Mouse (Mus musculus) hindbrain, embryonic 16.5 days (tissue): ENCODE data around the gene Yipf3. TPM values are rescaled to one million over a fixed set of nuclear protein-coding genes. Genes with fewer than 3 reads are reported as not detected.

Experiments used
- ATAC-seq: fragments of 200-750 bp; cut with Nextera tagmentation; 2 replicates; pipeline ENCODE4 v1.8.0; 2017; ENCODE audit warnings: moderate TSS enrichment, moderate library complexity
- H3K27ac ChIP-seq: fragments of 300-500 bp; sonication (generic); 2 replicates; pipeline ENCODE4 v1.5.1; 2014; ENCODE audit warnings: low read depth, mild to moderate bottlenecking, control low read depth, low read length, moderate library complexity
- H3K27me3 ChIP-seq: fragments of 300-500 bp; sonication (generic); replicated peaks from 2 replicates; pipeline ENCODE4 v1.6.1; 2014; ENCODE audit warnings: low read length; ENCODE audit not compliant: control insufficient read depth, insufficient read depth
- H3K36me3 ChIP-seq: fragments of 300-500 bp; sonication (generic); 2 replicates; pipeline ENCODE4 v1.6.1; 2014; ENCODE audit warnings: mild to moderate bottlenecking, low read length, moderate library complexity, mixed read lengths; ENCODE audit not compliant: control insufficient read depth, insufficient read depth
- H3K4me1 ChIP-seq: fragments of 300-500 bp; sonication (generic); 2 replicates; pipeline ENCODE4 v1.6.1; 2014; ENCODE audit warnings: low read depth, low read length; ENCODE audit not compliant: control insufficient read depth, insufficient read depth
- H3K4me2 ChIP-seq: fragments of 300-500 bp; sonication (generic); 2 replicates; pipeline ENCODE4 v1.6.1; 2014; ENCODE audit warnings: mild to moderate bottlenecking, low read length, control low read depth, moderate library complexity
- H3K4me3 ChIP-seq: fragments of 300-500 bp; sonication (generic); 2 replicates; pipeline ENCODE4 v1.5.1; 2014; ENCODE audit warnings: mild to moderate bottlenecking, low read length, control low read depth, moderate library complexity
- H3K9ac ChIP-seq: fragments of 300-500 bp; sonication (generic); 2 replicates; pipeline ENCODE4 v1.6.1; 2014; ENCODE audit warnings: low read depth, mild to moderate bottlenecking, control low read depth, low read length, moderate library complexity
- H3K9me3 ChIP-seq: fragments of 300-500 bp; sonication (generic); 2 replicates; pipeline ENCODE4 v1.6.1; 2014; ENCODE audit warnings: mild to moderate bottlenecking, low read length, moderate library complexity; ENCODE audit not compliant: control insufficient read depth
- WGBS: fragments of 180-500 bp; shearing (Covaris S2); extraction: QIAGEN DNeasy Blood & Tissue Kit; methylation state at CpG from one replicate; pipeline ENCODE4 v1.1.7; 2014; 5-methylcytosine and 5-hydroxymethylcytosine counted together
- polyA plus RNA-seq: library from polyadenylated mRNA; unstranded; fragments of >200 nt; fragmentation: Nextera tagmentation; extraction: Ambion mirVana; gene quantifications from 2 replicates; pipeline ENCODE4 v1.2.1, GENCODE M21; 2015

The Yipf3 gene
- polyA plus RNA-seq, 1 experiment from 2014 or later = 105 TPM

- Histone ChIP-seq H3K36me3 (peaks cover 12% of the 10 kb centered on the region), H3K27ac (no peak overlapping the region), H3K27me3 (no peaks in the 10 kb centered on the region), H3K9me3 (no peaks in the 10 kb centered on the region), H3K9ac (no peak overlapping the region), H3K4me3 (no peak overlapping the region), H3K4me1 (no peaks in the 10 kb centered on the region), H3K4me2 (no peak overlapping the region)
- ATAC-seq = peak; percentile 65
- WGBS = 31% methylated on average over 14 of the region's 14 CpGs
These were observed 18.2 kb downstream of the Yipf3 start for GRCm38 (mm10) chr17:46265918-46266618.

DNA sequence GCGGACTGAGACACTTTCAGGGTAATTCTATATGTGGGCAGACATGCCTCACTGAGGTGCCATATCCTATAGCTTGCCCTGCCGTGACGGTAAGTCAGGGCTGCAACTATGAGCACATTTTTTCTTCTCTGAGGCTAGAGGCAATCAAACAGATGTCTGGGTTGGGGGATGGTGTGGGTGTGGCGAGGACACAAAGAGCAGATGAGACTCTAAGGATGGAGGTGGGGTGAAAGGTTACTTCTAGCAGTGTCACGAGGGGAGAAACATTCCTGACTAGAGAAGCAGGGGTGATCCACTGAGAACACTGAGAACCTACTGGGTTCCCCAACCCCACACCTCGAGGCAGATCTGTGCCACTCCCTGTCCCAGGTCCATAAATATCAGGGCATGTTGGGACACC is 19.1 kb downstream of the Yipf3 start:
- no peak for ATAC-seq

DNA sequence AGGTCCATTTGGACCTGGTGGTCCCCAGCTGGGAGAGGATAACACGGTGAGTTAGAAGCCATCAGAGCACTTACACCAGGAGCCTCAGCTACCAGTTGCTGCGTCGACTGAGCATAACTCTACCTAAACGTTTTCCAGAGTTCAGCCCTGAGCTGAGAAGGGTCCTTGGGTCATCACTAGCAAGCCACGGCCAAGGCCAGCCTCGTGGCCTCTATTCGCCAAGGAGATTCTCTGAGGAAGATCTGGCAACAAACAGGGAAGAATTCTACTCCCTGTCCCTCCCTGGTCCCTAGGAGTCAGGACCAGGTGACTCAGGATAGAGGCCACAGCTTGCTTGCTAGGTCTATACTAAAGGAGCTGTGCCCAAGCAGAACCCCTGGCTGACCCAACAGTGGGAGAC is 19.6 kb downstream of the Yipf3 start:
- no peak for ATAC-seq
- no peak overlapping the region for H3K4me3 ChIP-seq
- no peak overlapping the region for H3K9ac ChIP-seq
- no peaks in the 10 kb centered on the region for H3K9me3 ChIP-seq
- no peaks in the 10 kb centered on the region for H3K4me1 ChIP-seq
- WGBS = 87% methylated on average over 7 of the region's 7 CpGs
- H3K36me3 ChIP-seq = peaks cover 11% of the 10 kb centered on the region
- no peak overlapping the region for H3K4me2 ChIP-seq
- no peak overlapping the region for H3K27ac ChIP-seq
- no peaks in the 10 kb centered on the region for H3K27me3 ChIP-seq

More for the DNA sequence above, 19.1 kb downstream of the Yipf3 start:
- Histone ChIP-seq H3K36me3 (peaks cover 13% of the 10 kb centered on the region), H3K4me1 (no peaks in the 10 kb centered on the region), H3K27ac (no peak overlapping the region), H3K9me3 (no peaks in the 10 kb centered on the region), H3K27me3 (no peaks in the 10 kb centered on the region), H3K4me2 (no peak overlapping the region), H3K4me3 (no peak overlapping the region), H3K9ac (no peak overlapping the region)
- WGBS = 67% methylated on average over 6 of the region's 6 CpGs

GRCm38 (mm10) chr17:46268026-46268720 is 20.3 kb downstream of the Yipf3 start:
- H3K27ac ChIP-seq = no peak overlapping the region
- no peak overlapping the region for H3K4me3 ChIP-seq
- 83% methylated on average over 10 of the region's 10 CpGs for WGBS
- ATAC-seq = no peak
- no peak overlapping the region for H3K4me2 ChIP-seq
- H3K9ac ChIP-seq = no peak overlapping the region
- H3K27me3 ChIP-seq = no peaks in the 10 kb centered on the region
- H3K4me1 ChIP-seq = no peaks in the 10 kb centered on the region
- H3K9me3 ChIP-seq = no peaks in the 10 kb centered on the region
- peaks cover 7% of the 10 kb centered on the region for H3K36me3 ChIP-seq

- Histone ChIP-seq H3K9me3 (no peaks in the 10 kb centered on the region), H3K27ac (no peak overlapping the region; the same call in 1 of the 2 replicates), H3K36me3 (0 out of 2 replicates have a peak, but pooled peaks cover 3% of the 10 kb centered on the region), H3K9ac (no peak overlapping the region), H3K27me3 (no peaks in the 10 kb centered on the region), H3K4me1 (no peaks in the 10 kb centered on the region), H3K4me3 (no peak overlapping the region), H3K4me2 (no peak overlapping the region)
- ATAC-seq = no peak
- WGBS = 83% methylated on average over 19 of the region's 19 CpGs
These were observed 22.1 kb downstream of the Yipf3 start for GRCm38 (mm10) chr17:46269771-46270534.

DNA sequence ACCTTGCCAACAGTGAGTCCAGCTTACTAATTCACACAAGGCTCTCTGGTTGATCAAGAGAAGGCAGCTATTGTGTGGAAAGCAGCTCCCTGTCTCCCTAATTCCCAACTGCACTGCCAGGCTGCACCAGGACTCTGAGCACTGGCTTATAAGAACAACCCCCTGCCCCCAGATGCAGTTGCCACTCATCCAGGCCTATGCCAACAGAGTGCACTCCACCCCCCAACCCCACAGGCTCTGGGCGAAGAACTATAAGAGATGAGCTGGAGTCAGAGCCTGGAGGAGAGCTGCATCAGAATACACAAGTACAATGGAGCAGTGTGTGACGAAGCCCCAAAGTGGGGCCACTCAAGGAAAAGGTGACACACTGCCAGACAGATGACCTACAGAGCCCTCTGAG is 24.2 kb downstream of the Yipf3 start:
- 77% methylated on average over 2 of the region's 2 CpGs for WGBS
- H3K9ac ChIP-seq = no peak overlapping the region
- ATAC-seq = no peak

DNA sequence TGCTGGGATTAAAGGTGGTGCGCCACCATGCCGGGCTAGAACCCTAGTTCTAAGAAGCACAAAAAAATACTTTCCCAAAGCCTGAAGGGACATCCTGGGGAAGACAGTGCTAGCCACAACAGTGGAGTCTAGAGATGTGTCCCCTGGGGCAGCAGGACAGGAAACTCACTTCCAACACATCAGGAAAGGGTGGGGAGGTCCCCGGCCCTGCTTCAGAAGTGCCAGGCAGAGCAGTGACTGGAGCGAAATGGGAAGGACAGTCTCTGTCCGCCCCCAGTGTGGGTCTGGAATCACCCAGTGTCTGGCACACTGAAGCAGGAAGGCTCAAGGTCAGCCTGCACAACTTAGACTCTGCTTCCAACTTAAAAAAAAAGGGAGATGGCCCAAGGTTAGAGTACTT is 24.8 kb downstream of the Yipf3 start:
- Histone ChIP-seq H3K4me1 (no peaks in the 10 kb centered on the region), H3K36me3 (peaks cover 3% of the 10 kb centered on the region; the same call in 1 of the 2 replicates), H3K27ac (no peak overlapping the region), H3K4me2 (no peak overlapping the region), H3K9me3 (no peaks in the 10 kb centered on the region), H3K9ac (no peak overlapping the region), H3K27me3 (no peaks in the 10 kb centered on the region), H3K4me3 (no peak overlapping the region)
- ATAC-seq = no peak
- 94% methylated on average over 5 of the region's 5 CpGs for WGBS

More for the DNA sequence above, 24.2 kb downstream of the Yipf3 start:
- H3K4me3 ChIP-seq = no peak overlapping the region
- H3K27me3 ChIP-seq = no peaks in the 10 kb centered on the region
- no peak overlapping the region for H3K27ac ChIP-seq
- H3K4me2 ChIP-seq = no peak overlapping the region
- no peaks in the 10 kb centered on the region for H3K9me3 ChIP-seq
- H3K36me3 ChIP-seq = peaks cover 3% of the 10 kb centered on the region; the same call in 1 of the 2 replicates
- no peaks in the 10 kb centered on the region for H3K4me1 ChIP-seq

DNA sequence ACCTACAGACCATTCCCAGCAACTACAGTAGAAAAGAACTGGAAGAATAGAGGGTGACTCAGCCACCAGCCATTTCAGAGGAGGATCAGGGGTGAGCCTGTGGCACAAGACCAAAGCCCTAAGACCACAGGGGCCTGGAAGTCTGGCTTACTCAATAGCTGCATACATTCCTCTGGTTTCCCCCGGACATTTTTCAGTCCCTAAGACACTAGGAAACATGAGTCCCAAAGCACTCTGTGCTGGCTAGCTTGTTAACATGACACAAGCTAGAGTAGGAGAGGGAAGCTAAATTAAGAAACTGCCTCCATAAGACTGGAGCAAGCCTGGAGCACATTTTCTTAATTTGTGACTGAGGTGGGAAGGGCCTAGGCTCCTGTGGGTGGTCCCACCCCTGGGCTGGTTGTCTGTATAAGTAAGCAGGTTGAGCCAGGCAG is 25.9 kb downstream of the Yipf3 start:
- Histone ChIP-seq H3K9ac (no peak overlapping the region), H3K27me3 (no peaks in the 10 kb centered on the region), H3K36me3 (peaks cover 3% of the 10 kb centered on the region; the same call in 1 of the 2 replicates), H3K9me3 (no peaks in the 10 kb centered on the region), H3K4me2 (no peak overlapping the region), H3K4me3 (no peak overlapping the region), H3K4me1 (no peaks in the 10 kb centered on the region), H3K27ac (no peak overlapping the region)
- 57% methylated on average over 1 of the region's 1 CpGs for WGBS
- ATAC-seq = no peak

DNA sequence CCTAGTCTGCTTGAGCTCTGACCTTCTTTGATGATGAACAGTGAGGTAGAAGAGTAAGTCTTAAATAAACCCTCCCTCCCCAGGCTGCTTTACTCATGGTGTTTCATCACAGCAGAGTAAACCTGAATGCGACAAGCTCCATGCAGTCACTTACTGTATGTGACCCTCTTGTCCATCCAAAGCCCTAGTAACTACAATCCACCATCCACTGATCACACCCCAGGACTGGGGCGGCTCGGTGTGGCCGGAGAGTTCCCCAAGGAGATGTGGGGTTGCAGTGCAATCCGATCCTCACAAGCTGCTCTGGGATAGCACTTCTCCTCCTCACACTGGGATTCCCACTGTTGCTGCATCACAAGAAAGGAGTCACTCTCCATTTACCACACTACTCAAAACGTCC is 26.6 kb downstream of the Yipf3 start:
- no peak for ATAC-seq
- Histone ChIP-seq H3K4me3 (no peak overlapping the region), H3K9me3 (no peaks in the 10 kb centered on the region), H3K36me3 (peaks cover 4% of the 10 kb centered on the region; the same call in 1 of the 2 replicates), H3K27ac (no peak overlapping the region), H3K4me1 (no peaks in the 10 kb centered on the region), H3K4me2 (no peak overlapping the region), H3K27me3 (no peaks in the 10 kb centered on the region), H3K9ac (no peak overlapping the region)
- 84% methylated on average over 6 of the region's 6 CpGs for WGBS
